Mouse (Mus musculus): ENCODE measurements at regions not wholly inside any gene's neighbourhood (a gene's known extent, or its start where the extent isn't known, plus 50 kb on each side); places are given as distances from the start of the nearest gene placed in this dataset.
"Not testable (repeated sequence)": the region's sequence is repeated elsewhere in the genome, so short reads cannot be mapped to it uniquely, and the experiment has no call there.

DNA sequence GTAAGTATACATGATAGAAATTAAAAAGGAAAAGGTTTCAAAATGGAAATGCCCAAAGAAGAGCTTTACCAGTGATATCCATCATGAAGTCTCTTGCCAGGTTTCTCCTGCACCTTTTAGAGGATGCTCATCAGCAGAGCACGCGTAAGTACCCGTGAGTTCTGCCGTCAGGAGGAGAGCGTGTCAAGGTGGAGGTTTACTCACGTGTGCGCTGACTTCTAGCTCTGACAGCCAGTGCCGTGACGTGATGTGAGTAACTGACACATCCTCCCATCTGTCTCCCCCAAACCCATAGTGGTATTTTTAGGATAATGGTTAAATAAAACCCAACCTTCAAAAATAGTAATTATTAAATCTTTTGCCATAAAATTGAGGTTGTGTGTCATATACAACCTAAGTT lies 55.3 kb downstream of the Adra2a start:
- no peak for DNase-seq (ENCODE audit: low spot score)

DNA sequence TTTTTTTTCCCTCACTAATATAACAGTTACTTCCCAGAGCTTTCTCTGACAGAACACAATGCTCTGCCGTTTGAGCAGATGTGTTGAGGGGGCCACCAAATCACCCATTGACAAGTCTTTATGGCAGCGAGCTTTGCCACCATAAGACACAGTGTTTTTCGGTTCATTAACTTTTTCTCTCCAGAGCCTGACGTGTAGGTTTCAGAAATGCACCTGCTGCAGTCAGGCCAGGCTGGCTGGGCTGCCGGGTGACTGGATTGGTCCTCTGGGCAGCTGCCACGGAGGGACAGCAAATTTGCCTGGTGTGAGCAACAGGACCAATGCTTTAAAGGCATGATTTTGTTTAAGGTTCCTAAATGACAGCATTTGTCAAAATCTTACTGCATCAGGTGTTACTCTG lies 55.8 kb downstream of the Adra2a start:
- no peak for DNase-seq (ENCODE audit: low spot score)

DNA sequence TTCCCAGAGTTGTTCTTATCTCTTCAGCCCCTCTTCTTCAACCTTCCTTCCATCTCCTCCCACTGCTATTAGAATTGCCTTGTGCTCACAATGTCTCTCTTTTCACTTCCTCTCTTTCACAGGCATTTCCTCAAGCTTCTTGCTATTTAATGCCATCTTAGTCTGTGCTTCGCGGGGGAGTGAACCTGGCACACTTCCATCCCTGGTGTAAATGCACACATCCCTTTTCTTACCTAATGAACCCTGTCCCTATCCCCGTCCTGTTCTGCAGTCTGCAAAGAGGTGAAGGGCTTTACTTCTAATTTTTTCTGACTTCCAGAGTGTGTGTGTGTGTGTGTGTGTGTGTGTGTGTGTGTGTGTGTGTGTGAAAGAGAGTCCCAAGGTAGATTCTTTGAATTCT lies 62.6 kb downstream of the Adra2a start:
- no peak for DNase-seq (ENCODE audit: low spot score)

DNA sequence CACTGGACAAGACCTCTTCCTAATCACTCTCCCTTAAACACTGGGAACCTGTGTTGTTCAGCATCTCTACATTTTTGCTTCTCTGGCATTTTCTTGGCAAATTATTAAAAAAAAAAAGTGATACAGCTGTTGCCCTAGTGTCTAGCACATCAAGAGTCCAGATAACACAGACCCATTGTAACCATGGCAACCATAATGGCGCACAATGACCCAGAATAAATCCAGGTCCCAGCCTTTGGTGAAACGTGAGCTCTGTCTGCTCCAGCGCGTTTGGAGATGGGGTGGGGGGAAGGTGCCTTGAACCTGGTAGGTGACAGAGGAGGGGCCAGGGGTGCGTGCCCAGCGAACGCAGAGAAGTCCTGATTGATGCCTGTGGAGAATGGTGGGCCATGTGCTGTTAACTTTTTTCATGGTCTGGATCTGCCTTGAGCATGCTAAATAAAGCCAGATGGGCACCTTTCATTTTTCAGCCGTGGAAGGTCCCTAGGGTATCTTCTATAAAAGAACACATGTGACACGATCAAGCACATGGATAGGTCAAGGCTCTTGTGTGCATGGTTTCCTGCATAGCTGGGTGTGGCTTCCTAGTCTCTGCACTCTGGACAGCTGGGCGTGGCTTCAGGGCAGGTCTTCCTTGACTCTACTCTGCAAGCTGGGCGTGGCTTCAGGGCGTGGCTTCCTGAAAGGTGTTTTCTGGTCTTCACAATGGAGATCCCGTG lies 63.3 kb downstream of the Adra2a start:
- DNase-seq (ENCODE audit: low spot score): peak; percentile 17

DNA sequence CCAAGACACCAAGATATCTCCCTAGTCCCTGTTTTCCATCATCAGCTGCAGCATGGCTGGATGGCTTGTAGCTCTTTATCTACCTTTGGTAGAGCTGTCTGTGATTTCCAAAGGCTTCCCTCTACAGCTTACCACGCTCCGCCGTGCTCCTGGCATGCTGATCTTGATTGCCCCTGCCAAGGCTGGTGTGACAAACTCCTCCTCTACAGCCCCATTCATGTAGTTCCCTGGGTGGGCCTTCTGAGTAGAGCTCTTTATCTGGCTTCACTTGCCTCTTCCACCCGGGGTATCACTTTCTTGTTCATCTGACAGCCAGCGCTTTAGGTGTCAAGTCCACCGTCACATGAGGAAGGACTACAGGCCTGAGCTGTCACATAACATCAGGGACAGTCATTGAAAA lies 66.1 kb downstream of the Adra2a start:
- no peak for DNase-seq (ENCODE audit: low spot score)

DNA sequence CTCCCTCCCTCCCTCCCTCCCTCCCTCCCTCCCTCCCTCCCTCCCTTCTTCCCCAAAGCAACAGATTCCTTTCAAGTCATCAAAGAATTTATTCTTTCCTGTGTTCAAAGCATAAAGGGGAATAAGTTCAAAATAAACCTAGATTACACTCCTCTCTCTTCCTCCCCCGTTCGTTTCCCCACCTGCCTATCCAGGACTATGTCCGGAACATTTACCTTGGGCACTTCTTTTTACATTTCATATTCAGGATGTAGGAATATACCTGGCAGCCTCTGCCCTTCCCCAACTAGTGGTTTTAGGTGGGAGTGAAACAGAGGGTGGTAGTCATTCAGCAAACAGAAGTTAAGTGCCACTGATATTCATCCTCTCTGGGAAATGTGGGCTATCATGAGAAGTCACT lies 68.7 kb downstream of the Adra2a start:
- DNase-seq (ENCODE audit: low spot score): no peak

DNA sequence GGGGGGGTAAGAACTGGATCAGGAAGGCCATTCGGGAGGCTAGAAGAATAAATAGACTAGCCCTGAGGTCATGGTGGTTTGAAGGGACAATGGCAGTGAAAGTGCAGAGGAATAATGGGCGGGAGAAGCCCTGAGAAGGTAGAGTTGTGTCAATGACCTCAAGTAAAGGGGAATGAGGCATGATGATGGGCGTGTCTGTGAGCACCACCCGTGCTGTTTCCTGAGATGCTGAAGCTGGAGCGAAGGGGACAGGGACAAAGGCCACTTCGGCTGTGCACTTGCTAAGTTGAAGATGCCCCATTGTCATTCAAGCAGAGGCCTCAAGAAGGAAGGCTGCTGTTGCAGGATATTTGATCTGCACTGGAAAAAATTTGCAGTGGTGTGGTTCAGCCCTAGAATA lies 69.5 kb downstream of the Adra2a start:
- DNase-seq (ENCODE audit: low spot score): no peak

DNA sequence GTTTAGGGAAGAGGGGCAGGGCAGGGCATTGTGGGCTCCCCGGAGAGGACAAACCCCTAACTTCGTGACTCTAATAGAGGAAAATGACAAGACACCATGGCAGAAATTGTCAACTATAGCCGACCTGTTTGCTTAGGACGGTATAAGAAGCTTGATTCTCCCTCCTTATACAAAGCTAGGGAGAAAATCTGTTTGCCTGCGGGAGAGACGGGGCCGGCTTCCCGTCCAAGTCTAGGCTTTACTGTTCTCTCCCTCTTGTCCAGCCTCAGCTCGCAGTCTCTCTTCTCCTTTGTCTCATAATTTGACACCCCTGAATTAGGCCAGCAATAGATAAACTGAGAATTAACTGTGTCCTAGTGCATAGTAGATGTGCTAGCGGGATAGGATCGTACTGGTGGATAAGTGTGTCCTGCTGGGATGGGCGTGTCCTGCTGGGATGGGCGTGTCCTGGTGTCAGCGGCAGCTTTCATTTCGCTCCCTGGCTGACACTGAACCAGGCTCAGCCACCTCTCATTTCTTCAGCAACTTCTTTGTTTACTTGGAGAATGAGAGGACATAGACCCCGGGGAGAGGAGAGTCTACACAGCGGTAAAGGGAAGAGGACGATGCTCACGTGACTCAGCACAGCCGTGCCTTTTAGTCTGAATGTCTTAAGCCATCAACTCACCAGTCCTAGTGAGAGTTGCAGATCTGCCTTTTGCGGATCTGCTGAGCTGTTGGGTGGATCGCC lies 70.8 kb downstream of the Adra2a start:
- DNase-seq (ENCODE audit: low spot score): peak; percentile 39

DNA sequence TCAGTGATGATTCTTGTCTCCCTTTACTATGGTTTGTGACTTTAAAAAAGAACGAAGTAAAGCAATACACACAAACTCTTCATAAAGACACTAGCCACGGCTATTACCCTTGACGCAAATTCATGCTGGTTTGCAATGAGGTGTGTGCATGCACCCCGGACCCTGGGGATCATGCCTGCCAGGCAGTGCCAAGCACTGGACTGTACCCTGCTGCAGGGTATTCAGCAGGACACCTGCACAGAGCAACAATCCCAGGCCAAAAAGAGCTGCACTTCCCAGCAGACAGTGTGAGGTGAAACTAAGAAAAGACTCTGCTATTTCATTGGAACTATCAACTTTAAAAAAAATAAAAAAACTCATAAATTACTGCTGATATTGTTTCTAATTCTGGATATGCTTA lies 71.4 kb downstream of the Adra2a start:
- DNase-seq (ENCODE audit: low spot score): no peak

DNA sequence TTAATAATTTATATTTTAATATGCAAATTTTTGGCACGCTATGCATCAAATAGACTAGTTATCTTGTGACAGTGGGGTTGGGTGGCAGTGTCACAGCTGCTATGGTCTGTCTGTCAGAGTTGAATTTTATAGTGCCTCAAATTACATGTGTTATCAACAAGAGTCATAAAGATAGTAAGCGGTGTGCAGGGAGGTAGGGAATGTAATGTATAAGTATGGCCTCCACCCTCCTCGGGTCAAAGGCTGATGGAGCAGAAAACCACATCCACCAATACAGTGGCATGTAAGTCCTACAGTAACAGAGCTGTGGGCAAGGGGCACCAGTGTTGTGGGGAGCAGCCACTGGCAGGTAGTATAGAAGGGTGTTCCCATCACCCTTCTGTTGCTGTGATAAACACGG lies 72.9 kb downstream of the Adra2a start:
- DNase-seq (ENCODE audit: low spot score): no peak

DNA sequence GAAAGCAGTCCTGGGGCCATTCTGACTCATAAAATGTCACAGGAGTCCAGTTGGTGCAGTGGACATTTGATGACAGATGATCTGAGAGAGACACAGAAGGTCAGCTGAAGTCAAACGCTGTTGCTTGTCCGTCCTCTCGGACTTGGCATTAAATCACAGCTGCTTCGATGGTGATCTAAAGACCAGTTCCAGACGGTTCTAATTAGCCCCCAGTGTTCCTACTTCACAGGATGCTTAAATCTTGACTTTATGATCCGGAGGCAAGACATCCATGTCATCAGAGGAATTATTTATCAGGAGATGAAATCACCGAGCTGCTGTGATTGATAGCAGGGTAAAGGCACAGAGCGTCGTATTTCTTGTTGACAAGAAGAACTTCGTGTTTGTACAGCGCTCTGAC lies 73.7 kb downstream of the Adra2a start:
- DNase-seq (ENCODE audit: low spot score): no peak

DNA sequence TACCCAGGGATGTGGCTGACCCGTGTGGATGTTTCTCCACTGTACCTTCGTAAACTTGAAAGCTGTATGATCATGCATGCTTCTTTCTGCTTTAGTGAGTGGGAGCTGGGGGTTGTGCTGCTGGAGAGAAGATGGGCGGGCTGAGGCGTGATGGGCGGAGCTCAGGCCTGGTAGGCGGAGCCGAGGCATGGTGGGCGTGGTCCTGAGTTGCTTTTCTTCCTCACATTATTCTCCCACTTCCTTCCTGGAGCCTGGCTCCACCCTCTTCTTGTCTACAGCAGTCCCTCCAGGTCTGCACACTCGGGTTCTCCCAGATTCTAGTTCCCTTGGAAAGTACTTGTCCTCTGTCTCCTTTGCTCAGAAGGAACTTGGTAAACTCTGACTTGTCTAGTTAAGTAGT lies 79.6 kb downstream of the Adra2a start:
- DNase-seq (ENCODE audit: low spot score): no peak

DNA sequence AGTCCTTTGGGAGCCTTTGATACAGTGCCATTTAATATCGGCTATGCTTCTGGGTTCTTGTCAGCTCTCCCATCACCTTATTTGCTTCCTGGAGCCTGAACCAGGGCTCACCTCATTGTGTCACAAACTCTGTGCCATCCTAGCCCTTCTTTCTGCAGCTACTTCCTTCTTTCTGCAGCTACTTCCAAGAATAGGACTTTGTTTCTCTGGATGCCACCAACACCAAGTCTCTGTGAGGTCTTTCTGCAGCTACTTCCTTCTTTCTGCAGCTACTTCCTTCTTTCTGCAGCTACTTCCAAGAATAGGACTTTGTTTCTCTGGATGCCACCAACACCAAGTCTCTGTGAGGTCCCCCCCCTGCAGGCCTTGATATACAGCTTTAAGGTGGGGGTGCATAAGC lies 107.8 kb downstream of the Adra2a start:
- DNase-seq (ENCODE audit: low spot score): not testable (repeated sequence)

DNA sequence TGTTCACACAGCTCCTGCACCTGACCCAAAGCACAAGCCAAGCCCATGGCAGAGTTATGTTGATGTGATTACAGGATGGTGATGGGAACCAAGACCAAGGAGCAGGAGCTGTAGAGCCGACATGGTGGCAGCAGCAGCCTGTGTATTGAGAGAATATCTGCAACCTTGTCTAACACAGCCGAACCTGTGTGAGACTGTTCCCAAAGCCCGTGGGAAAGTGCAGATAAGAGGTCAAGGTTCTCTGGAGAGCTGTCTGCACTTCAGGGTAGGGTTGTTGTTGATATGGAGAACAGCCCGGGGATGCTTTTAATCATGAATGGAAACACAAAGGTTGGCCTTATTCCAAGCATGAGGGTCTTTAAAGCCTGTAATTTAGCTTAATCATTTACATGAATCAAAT lies 110.4 kb downstream of the Adra2a start:
- DNase-seq (ENCODE audit: low spot score): no peak

DNA sequence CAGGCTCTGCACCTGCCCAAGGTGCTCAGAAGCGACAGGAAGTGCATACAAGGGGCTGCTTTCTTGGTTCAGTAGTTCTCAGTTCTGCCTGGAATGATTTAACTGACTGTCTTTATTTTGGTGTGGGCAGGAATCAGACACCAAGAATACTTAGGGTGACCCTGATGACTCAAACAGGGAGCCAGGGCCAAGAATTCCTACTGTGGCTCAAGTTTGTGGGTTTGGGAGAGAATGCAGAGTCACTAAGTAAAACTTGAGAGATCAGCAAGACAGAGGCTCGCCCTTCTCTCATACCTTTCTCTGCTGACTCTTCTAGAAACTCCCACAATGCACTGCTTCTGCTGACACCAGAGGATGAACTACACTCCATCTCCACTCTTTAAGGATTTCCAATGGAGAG lies 126.4 kb downstream of the Adra2a start:
- no peak for DNase-seq (ENCODE audit: low spot score)

DNA sequence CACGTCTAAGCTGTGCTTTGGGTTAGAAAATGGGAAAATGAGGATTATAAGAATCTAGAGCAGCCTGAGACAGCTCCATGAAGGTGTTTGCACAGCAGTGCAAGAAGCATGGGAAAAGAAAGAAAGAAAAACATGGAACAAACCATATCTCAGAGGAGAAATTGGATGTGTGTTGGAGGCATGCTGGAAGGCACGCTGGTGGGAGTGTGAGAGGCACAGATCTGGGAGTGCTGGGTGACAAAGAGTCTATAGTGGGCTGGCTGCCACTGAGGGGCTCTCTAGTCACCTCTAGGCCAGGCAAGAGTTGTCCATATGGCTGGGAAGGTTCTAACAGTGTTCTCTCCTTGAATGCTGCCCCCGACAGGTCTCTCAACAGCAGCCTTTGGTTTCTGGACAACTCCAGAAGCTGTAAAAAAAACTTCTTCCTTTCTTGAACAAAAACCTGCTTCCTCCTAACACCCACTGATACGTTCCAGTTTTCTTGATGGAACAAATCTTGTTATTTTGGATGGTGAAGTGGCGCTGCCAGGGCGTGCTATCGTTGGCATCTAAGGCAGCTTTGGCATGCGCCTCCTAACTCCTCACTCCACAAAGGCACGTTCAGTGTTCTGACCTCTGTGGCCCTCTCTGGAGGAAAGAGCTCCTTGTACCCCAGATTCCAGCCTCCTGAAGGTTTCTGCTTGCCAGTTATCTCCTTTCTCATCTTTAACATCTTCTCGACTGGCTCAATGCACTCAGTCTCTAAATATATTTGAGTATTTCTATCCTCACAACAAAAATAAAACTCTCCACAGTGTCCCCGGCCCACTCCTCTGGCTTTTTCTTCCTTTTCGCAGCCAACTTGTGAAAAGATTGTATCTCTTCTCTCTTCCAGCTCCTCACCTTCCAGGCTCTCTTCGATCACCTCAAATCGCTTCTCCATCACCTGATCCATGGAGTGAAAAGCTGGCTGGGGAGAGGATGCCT lies 130.4 kb downstream of the Adra2a start:
- no peak for DNase-seq (ENCODE audit: low spot score)

DNA sequence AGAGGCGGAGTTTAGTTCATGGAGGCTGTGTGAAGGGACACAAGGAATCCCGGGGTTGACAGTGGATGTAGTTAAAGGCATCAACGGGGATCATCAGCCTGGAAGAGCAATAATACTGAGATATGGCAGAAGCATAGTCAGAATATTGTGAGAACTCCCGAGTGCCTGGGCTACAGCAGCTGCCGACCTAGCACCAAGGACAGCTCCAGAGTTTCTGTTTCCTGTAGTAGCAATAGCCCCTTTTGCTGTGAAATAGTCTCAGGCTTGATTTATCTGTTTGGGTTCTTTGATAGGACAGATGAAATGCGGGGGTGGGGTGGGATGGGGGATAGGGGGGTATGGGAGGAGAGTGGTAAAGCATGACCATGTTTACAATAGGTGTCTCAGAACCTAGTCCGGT lies 131.8 kb downstream of the Adra2a start:
- DNase-seq (ENCODE audit: low spot score): peak; percentile 14

DNA sequence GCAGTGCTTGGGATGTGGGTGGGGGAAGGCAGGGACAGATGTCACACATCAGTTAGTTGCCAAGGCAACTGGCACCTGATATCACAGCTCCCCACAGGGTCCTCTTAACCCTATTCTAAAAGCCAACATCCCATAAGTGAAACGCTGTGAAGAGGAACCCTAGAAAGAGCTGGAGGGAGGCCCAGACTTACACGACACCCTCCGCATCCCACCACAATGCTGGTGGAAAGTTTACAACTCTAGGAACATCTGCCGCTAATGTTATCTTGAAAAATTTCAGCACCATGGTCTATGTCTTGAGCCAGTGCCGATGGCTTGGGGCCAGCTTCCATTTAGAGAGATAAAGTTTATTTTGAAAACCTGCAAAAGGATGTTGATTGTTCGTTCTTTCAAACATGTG lies 133.5 kb downstream of the Adra2a start:
- DNase-seq (ENCODE audit: low spot score): no peak

DNA sequence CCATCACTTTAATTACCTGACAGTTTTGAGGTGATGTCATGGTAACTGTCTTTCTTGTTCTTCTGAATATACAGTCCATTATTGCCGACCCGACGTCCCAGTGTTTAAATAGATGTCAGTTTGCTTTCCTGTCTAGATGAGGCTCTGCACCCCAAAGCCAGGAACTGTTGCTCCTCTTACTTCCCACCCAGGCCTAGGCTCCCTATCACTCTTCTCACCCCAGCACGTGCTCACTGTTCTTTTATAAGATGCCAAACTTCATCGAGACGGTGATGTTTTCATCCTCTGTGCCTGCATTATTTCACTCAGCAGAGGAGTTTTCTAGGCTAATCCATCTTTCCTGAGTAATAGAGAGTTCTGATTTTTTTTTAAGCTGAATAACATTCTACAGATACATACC lies 156.5 kb downstream of the Adra2a start:
- DNase-seq (ENCODE audit: low spot score): no peak

DNA sequence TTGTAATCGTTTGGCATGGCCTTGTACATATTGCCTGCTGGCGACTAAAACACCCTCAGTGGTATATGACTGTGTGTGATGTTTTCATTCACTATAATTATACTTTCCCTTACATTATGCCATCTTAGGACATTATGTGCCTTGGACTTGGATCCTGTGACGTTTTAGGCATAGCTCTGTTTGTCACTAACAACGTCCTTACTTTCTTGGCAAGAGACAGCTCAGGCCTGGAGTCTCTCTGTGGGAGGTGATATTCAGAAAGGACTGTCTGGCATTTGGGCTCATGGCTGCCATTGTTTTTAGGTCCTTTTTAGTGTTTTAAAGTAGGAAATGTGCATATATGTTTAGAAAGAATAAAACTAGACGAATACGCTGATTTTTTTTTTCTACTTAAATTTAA lies 158.5 kb downstream of the Adra2a start:
- no peak for DNase-seq (ENCODE audit: low spot score)

DNA sequence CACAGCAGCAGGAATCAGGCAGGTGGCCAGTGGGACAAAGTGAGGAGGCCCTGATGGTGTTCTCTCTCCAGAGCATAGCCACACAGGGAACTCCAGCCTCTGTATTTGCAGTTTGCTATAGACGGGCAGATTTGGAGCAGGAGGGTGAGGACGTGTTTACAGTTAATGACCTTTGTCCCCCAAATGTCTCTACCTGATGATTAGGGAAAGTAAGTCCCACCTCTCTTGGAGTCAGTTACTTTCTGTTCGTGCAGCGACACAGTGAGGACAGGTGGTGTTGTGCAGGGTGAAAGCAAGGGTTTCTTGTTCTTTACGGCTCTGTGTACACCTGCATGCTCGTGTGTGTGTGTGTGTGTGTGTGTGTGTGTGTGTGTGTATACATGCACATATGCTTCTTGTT lies 162.9 kb downstream of the Adra2a start:
- no peak for DNase-seq (ENCODE audit: low spot score)

DNA sequence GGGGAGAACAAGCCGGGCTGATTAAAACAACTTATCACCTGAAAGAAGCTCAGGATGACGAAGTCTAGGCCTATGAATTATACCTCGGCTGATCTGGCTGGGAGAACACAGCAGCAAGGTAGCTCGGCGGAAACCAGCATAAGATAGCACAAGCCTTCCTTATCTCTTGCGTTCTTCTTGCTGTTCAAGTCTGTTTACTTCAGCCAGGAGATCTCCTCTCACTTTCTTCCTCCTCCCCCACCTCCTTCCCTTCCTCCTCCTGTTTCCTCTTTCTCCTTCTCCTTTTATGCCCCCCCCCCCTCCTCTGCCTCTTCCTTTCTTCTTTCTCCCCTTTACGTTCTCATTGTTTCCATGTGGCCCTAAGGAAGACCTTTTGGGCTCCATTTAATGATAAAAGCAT lies 168.2 kb downstream of the Adra2a start:
- DNase-seq (ENCODE audit: low spot score): no peak

DNA sequence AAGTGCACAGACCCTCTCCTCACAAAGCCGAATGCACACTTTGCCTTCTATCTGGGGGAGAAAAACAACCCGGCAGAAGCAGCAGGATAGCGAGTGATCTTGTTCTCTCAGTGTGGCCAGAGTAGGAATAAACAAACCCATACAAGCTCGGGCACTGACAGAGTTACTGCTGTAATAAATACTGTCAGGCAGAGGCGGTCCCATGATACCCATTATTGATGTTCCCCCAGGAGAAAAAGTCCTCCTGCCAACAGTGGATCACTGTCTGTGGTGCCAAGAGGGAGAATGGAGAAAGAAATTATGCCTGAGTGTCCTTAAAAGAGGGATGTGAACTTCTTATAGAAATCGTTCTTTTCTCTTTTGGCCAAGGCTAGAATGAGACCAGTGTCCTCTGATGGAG lies 200.2 kb downstream of the Adra2a start:
- no peak for DNase-seq (ENCODE audit: low spot score)
